Mouse (Mus musculus) 3134 (cell line): ENCODE results near the gene Syn3.
A peak's percentile ranks its signal among the peaks of the same experiment; 100 is the strongest.

Source experiments
- DNase-seq: peaks from one replicate; pipeline ENCODE4 v3.0.0-alpha.2; 2011; ENCODE audit warnings: low spot score; ENCODE audit not compliant: insufficient read length; ENCODE audit errors: extremely low read depth

Syn3 gene

DNA sequence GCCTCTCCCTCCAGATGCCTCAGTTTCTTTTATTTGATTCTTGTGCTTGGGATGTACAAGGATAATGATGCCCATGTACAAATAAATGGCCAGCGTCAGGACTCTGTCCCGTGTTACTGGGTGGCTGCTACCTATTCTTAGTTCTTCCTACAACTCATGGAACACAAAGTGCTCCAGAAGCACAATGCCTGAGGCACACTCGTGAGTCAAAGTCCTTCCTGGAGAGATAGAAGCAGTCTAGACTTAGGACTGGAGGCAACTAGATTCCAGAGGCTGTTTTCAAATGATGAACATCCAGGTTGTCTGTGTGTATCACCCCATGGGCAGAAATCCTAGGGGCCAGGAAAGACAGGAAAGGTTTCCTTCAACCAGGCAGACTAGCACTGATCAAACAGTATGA lies 427.9 kb downstream of the Syn3 start:
- no peak for DNase-seq

DNA sequence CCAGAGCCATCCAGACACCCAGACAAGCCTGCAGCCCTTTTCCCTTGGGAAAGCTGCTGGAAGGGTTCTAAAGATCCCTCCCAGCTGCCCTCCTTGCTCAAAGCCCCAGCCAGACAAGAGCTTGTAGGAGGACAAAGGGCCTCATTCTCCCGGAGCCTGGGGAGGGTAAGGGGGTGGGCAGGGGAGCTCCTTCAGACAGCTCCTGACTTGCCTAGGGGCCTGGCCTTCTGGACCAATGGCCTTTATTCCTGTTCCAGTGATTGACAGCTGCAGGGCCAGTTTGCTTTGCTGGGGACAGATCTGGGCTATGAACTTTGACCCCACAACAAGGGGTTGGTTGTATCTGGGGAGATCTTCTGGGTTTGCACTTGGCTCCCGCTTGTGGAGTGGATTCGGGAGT lies 429.4 kb downstream of the Syn3 start:
- no peak for DNase-seq

DNA sequence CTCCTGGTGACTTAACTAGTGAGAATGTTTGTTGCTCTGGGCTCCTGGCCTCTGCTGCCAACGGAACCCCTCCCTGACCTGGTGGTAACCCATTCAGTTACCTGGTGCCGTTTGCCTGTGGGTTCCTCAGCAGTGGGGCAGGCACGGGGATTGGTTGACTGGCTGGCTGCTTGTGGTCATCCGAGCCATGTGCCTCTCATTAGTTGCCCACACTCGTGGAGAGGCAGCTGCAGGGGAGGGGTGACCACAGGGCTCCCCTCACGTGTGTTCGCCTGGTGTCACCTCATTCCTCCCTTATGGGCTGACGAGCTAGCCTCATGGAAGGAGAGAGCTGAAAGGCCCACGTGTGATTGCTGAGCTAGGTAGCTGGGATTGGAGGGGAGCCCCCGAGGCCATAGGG lies 430.8 kb downstream of the Syn3 start:
- no peak for DNase-seq

GRCm38 (mm10) chr10:86066651-86067050 lies 432.0 kb downstream of the Syn3 start:
- DNase-seq, result no peak

GRCm38 (mm10) chr10:86065661-86066060 lies 433.0 kb downstream of the Syn3 start:
- DNase-seq, result no peak

DNA sequence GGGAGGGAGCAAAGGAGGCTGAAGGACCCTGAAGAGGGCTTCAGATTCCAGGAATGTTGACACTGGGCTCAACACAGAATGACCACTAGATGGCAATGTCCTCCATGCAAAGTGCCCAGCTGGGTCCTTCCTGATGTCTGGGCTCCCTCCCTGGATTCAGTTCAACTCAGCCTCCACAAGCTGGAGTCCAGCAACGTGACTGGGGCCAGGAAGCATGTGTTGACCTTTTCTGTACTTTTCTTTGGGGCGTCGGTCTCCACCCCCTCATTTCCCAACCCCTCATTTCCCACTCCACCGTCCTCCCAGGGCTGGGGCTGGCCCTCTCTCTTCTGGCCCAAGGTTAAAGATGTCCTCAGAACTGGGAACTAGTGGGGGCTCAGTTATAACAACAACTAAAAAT lies 433.8 kb downstream of the Syn3 start:
- peak; percentile 70 for DNase-seq

- DNase-seq, result no peak
Measured at GRCm38 (mm10) chr10:86063018-86063384, 435.7 kb downstream of the Syn3 start.

GRCm38 (mm10) chr10:86062261-86063017 lies 436.3 kb downstream of the Syn3 start:
- no peak for DNase-seq

GRCm38 (mm10) chr10:86060267-86060666 lies 438.4 kb downstream of the Syn3 start:
- no peak for DNase-seq

DNA sequence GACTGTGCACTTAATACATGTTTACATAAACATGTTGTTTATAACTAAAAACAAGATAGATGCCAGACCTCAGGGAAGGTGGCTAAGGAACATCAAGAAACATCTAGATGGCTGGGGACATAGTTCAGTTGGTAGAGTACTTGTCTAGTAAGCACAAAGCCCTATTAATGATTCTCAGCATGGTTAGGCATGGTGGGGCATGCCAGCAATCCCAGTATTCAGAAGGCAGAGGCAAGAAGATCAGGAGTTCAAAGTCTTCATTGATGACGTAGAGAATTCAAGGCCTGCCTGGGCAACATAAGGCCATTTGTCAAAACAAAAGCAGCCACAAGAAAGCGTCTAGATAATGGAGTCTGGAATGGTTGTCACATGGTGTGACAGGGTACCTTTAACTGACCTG lies 441.0 kb downstream of the Syn3 start:
- no peak for DNase-seq

- DNase-seq, result no peak
Measured at GRCm38 (mm10) chr10:86057286-86057685, 441.4 kb downstream of the Syn3 start.

- DNase-seq, result no peak
Measured at GRCm38 (mm10) chr10:86056297-86056903, 442.3 kb downstream of the Syn3 start.

- no peak for DNase-seq
Measured at GRCm38 (mm10) chr10:86052818-86053522, 445.7 kb downstream of the Syn3 start.

DNA sequence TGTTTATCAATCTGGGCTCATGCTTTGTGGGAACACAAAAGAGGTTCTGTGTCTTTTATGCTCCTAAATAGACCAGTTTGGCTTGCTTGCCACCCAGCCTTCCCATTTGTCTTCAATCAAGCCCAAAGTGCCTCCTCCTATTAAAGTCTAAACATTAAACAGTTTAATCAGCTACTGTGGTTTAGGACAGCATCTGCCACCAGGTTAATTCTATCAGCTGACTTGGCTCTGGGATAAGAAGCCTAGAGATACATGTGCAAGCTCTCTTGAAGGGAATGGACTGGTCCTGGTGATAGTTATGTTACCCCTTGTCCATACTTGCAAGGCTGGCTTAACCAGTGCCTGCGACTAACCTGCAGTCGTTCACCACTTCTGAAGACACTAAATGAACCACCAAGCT lies 448.2 kb downstream of the Syn3 start:
- no peak for DNase-seq

DNA sequence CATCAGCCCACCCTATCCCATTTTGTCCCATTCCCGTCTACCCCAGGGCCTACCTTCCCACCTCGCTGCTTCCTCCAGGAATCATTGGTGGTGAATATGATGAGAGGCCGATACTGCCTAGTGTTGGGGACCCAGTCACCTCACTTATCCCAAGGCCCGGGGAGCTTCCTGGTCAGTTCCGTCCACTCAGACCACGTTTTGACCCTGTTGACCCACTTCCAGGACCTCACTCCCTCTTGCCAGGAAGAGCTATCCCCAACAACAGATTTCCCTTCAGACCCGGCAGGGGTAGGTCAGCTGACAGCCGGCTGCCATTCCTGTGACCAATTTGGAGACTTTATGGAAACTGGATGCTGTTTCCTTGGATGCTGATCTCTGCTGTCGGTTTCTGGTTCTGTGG lies 450.9 kb downstream of the Syn3 start:
- no peak for DNase-seq

GRCm38 (mm10) chr10:86046371-86046770 lies 452.3 kb downstream of the Syn3 start:
- DNase-seq, result no peak

DNA sequence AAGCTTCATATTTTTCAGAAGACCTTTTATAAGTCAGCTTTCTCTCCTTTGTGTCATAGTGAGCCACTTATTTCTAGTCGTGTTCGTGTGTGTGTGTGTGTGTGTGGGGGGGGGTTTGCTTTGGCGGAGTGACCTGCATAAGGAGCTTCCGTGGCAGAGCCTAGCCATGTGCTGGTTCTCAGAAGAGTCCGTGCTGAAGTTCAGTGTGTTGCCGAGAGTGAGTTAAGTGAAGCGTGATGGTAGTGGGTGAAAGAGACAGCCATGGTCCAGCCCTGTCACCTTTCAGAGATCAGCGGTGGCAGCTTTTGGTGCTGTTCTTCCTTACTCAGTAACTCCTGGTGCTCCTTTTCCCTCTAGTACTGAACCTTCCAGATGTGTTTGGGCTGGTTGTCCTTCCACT lies 454.6 kb downstream of the Syn3 start:
- DNase-seq, result no peak

DNA sequence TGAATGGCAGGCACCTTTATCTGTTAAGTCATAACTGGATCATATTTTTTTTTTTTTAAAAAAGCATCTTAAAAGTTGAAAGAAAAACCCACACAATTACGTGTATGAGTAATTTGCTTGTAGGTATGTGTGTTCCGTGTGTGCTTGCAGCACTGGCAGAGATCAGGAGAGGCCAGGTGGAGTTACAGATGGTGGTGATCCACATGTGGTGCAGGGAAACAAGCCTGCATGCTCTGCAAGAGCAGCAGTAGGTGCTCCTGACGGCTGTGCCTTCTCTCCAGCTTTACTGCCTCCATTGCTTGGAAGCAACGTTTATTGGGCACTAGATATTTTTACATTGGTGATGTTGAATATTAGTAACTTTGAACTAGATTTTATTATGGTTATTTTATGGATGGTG lies 455.0 kb downstream of the Syn3 start:
- DNase-seq, result no peak

DNA sequence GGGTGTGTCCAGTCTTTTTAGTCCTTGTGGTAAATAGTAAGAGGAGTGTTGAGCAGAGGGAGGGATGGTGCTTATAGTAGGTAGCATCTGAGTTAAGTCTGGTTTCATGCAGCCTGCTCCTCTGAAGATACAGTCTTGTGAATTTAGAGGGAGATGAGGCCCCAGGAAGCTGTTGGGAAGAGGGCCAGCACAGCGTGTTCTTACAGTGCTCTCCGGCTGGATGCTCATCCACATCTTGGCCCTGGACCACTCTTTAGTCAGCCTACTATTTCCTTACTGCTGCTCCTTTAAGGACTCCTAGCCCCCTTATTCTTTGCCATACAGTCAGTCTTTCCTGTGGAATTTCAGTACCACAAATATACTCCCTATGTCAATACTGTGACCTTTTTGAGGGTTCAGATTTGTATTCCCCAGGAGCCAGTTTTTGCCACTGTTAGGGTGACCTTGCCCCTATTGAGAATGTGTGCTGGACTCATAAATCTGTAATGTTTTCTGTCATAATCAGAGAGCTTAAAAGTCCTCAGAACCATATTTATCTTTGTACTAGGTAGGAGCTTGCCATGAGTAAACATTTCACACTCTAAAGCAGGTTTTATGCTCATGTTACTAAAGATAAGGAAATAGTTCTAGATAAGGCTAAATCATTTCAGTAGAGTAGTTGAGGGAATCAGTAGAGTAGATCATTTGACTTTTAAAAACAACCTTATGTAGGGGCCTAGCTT lies 464.5 kb downstream of the Syn3 start:
- DNase-seq, result no peak

GRCm38 (mm10) chr10:86032517-86032916 lies 466.2 kb downstream of the Syn3 start:
- DNase-seq, result no peak

GRCm38 (mm10) chr10:86030743-86031142 lies 468.0 kb downstream of the Syn3 start:
- no peak for DNase-seq
